Mouse (Mus musculus): ENCODE results near the gene Apoa1.

- TF ChIP-seq POLR2A (IDR thresholded peaks at IDR 0.05; ENCODE audit: borderline replicate concordance, insufficient read depth, low read length) (no peak), CTCF (IDR thresholded peaks at IDR 0.05; ENCODE audit: borderline replicate concordance, insufficient read depth, low read depth, low read length) (no peak)
These were observed 42.0 kb upstream of the Apoa1 start for GRCm38 (mm10) chr9:46186387-46186786.

Measured in cerebellum, adult 2 months (tissue).